Mouse (Mus musculus) MEL (cell line): ENCODE data around the gene Palb2. TPM values are rescaled to one million over a fixed set of nuclear protein-coding genes. Genes with fewer than 3 reads are reported as not detected.

Experiments used
- DNase-seq: peaks from one replicate; pipeline ENCODE4 v3.0.0; 2011; ENCODE audit warnings: low read depth, low spot score
- H3K27ac ChIP-seq: 2 replicates; pipeline ENCODE4 v1.5.1; 2012; ENCODE audit warnings: low read depth, mild to moderate bottlenecking, control low read depth, low read length, moderate library complexity; ENCODE audit not compliant: control insufficient read depth
- H3K27me3 ChIP-seq, 2 experiments: fragments of 150-350 bp in 1 of 2; sonication (generic) in 1 of 2; 2 replicates each; pipeline ENCODE4 v1.6.1; 2012; ENCODE audit warnings: low read length in 2 of 2, mild to moderate bottlenecking in 2 of 2, improper control_type of control experiment in 1 of 2, moderate library complexity in 1 of 2; ENCODE audit not compliant: insufficient read depth in 2 of 2, control insufficient read depth in 1 of 2
- H3K36me3 ChIP-seq, 2 experiments: 2 replicates each; pipeline ENCODE4 v1.6.1; 2012 to 2014; ENCODE audit warnings: low read length in 2 of 2, improper control_type of control experiment in 1 of 2, inconsistent platforms in 1 of 2, mild to moderate bottlenecking in 1 of 2; ENCODE audit not compliant: insufficient read depth in 2 of 2, control insufficient read depth in 1 of 2
- H3K4me1 ChIP-seq, 2 experiments: fragments of 150-350 bp in 1 of 2; sonication (generic) in 1 of 2; 2 replicates each; pipeline ENCODE4 v1.6.1; 2012; ENCODE audit warnings: low read length in 2 of 2, improper control_type of control experiment in 1 of 2, mild to moderate bottlenecking in 1 of 2; ENCODE audit not compliant: insufficient read depth in 2 of 2, control insufficient read depth in 1 of 2
- H3K4me3 ChIP-seq, 2 experiments: fragments of 150-350 bp in 1 of 2; sonication (generic) in 1 of 2; 2 replicates each; pipeline ENCODE4 v1.5.1; 2012; ENCODE audit warnings: low read depth in 2 of 2, low read length in 2 of 2, mild to moderate bottlenecking in 2 of 2, moderate library complexity in 2 of 2, control low read depth in 1 of 2, improper control_type of control experiment in 1 of 2; ENCODE audit not compliant: control insufficient read depth in 1 of 2, insufficient read depth in 1 of 2
- H3K79me2 ChIP-seq: 2 replicates; pipeline ENCODE4 v1.6.1; 2012; ENCODE audit warnings: mild to moderate bottlenecking, low read length, moderate library complexity; ENCODE audit not compliant: control insufficient read depth, poor library complexity, insufficient read depth
- H3K9ac ChIP-seq: 2 replicates; pipeline ENCODE4 v1.6.1; 2012; ENCODE audit warnings: low read depth, mild to moderate bottlenecking, control low read depth, low read length, moderate library complexity; ENCODE audit not compliant: control insufficient read depth, poor library complexity, severe bottlenecking
- H3K9me3 ChIP-seq: fragments of 150-350 bp; sonication (generic); replicated peaks from 2 replicates; pipeline ENCODE4 v1.6.1; 2012; ENCODE audit warnings: mild to moderate bottlenecking, low read length, improper control_type of control experiment, moderate library complexity; ENCODE audit not compliant: insufficient read depth
- CTCF ChIP-seq, 3 experiments: IDR thresholded peaks in 2 of 3; conservative IDR thresholded peaks in 1 of 3; 2 replicates each; pipeline ENCODE4 v1.5.1; 2011 to 2012; ENCODE audit warnings: low read length in 3 of 3, low read depth in 2 of 3, mild to moderate bottlenecking in 2 of 3, improper control_type of control experiment in 1 of 3, inconsistent platforms in 1 of 3, mixed read lengths in 1 of 3, moderate library complexity in 1 of 3; ENCODE audit not compliant: control insufficient read depth in 1 of 3, insufficient read depth in 1 of 3, poor library complexity in 1 of 3, severe bottlenecking in 1 of 3
- MAX ChIP-seq: IDR thresholded peaks from 2 replicates; pipeline ENCODE4 v1.6.1; 2011; ENCODE audit warnings: low read length, improper control_type of control experiment
- MYB ChIP-seq: IDR thresholded peaks from 2 replicates; pipeline ENCODE4 v1.6.1; 2011; ENCODE audit warnings: mild to moderate bottlenecking, low read depth, low read length, improper control_type of control experiment
- MYC ChIP-seq: IDR thresholded peaks from 2 replicates; pipeline ENCODE4 v1.6.1; 2011; ENCODE audit warnings: low read depth, mild to moderate bottlenecking, low read length, improper control_type of control experiment, moderate library complexity
- POLR2AphosphoS2 ChIP-seq: IDR thresholded peaks from 2 replicates; pipeline ENCODE4 v1.6.1; 2011; ENCODE audit warnings: low read length, improper control_type of control experiment
- RAD21 ChIP-seq: IDR thresholded peaks from 2 replicates; pipeline ENCODE4 v1.6.1; 2011; ENCODE audit warnings: mild to moderate bottlenecking, low read depth, low read length, improper control_type of control experiment
- RCOR1 ChIP-seq: IDR thresholded peaks from 2 replicates; pipeline ENCODE4 v1.6.1; 2012; ENCODE audit warnings: low read depth, mild to moderate bottlenecking, inconsistent platforms, low read length, improper control_type of control experiment
- SIN3A ChIP-seq: IDR thresholded peaks from 2 replicates; pipeline ENCODE4 v1.6.1; 2012; ENCODE audit warnings: low read length, improper control_type of control experiment, inconsistent platforms
- TBP ChIP-seq: IDR thresholded peaks from 2 replicates; pipeline ENCODE4 v1.8.0; 2011; ENCODE audit warnings: low read depth, low read length, improper control_type of control experiment
- TCF12 ChIP-seq: IDR thresholded peaks from 2 replicates; pipeline ENCODE4 v1.6.1; 2014; ENCODE audit warnings: low read depth, mild to moderate bottlenecking, inconsistent platforms, low read length, improper control_type of control experiment, moderate library complexity
- ZMIZ1 ChIP-seq: IDR thresholded peaks from 2 replicates; pipeline ENCODE4 v1.6.1; 2012; ENCODE audit warnings: low read depth, mild to moderate bottlenecking, inconsistent platforms, low read length, improper control_type of control experiment, moderate library complexity
- polyA plus RNA-seq, 2 experiments: library from polyadenylated mRNA; stranded (reverse) in 1 of 2; unstranded in 1 of 2; fragments of >175 nt in 1 of 2; fragments of >200 nt in 1 of 2; gene quantifications; 2 replicates each; pipeline versions ENCODE4 v1.2.1 to v1.2.4; 2012; ENCODE audit warnings: low replicate concordance in 2 of 2, low read depth in 1 of 2; ENCODE audit not compliant: insufficient read length in 2 of 2, insufficient read depth in 1 of 2, missing spikeins in 1 of 2
- total RNA-seq: library from RNA; depleted of rRNA; stranded (reverse); fragments of 300-350 nt; gene quantifications from 2 replicates; pipeline ENCODE4 v1.2.3, GENCODE M21; 2012

Palb2 gene
- total and polyA plus RNA-seq, 3 experiments: 17.7 to 20.8 TPM; not detected in 1

DNA sequence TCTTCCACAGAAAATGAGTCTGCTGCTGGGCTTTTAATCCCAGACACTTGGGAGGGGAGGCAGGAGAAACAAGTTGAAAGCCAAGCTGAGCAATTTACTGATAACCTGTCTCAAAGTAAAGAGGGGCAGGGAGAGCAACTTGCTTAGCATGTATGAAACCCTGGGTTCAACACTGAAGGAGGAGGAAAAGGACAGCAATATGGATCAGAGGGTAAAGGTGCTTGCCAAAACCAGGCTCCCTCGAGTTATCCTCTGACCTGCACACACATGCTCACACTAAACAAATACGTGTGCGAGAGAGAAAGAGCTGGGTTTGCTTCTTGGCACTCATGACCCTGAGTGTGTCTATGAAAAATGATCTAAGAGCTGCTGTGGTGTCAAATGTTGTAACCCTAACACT lies 34.8 kb downstream of the Palb2 start:
- DNase-seq: no peak
- no peak overlapping the region for H3K9ac ChIP-seq
- H3K27ac ChIP-seq: no peak overlapping the region
- H3K9me3 ChIP-seq: no peaks in the 10 kb centered on the region
- peaks cover 4 to 17% of the 10 kb centered on the region in 2 experiments; a peak in 3 of 4 replicates for H3K4me1 ChIP-seq
- no peaks in the 10 kb centered on the region for H3K27me3 ChIP-seq
- peaks cover 25% of the 10 kb centered on the region for H3K79me2 ChIP-seq
- H3K4me3 ChIP-seq: no peak overlapping the region
- no peak for TF ChIP-seq MYC
- peaks cover 16 to 23% of the 10 kb centered on the region in 2 experiments for H3K36me3 ChIP-seq

DNA sequence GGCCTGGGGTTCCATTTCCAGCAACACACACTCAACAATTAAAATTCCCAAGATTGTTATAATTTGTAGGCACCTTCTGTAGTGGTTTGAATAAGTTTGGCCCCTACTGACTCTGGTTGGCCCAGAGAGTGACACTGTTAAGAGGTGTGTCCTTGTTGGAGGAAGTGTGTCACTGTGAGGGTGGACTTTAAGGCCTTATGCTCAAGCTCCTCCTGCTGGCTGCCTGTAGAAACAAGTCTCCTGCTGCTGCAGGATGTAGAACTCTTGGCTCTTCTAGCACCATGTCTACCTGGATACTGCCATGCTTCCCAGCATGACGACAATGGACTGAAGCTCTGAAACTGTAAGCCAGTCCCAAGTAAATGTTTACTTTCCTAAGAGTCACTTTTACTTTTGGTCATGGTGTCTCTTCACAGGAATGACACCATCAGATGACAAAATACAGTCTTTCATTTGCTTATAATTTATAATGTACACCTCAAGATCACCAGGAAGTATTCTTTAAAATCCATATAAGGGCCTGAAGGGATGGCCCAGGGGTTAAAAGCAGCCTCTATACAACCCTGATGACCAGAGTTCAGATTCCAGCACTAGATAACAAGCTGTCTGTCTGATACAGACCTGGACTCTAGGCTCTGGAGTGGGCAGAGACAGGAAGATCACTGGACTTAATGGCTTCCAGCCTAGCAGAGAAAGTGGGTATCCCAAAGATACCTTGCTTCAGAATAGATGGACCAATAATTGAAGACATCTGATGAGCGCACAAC lies 38.0 kb downstream of the Palb2 start:
- no peak overlapping the region for H3K27ac ChIP-seq
- peaks cover 0 to 2% of the 10 kb centered on the region in 2 experiments; a peak in 2 of 4 replicates for H3K4me1 ChIP-seq
- H3K27me3 ChIP-seq: no peaks in the 10 kb centered on the region
- peaks cover 2 to 38% of the 10 kb centered on the region in 2 experiments; a peak in 3 of 4 replicates for H3K36me3 ChIP-seq
- H3K9me3 ChIP-seq: no peaks in the 10 kb centered on the region
- H3K79me2 ChIP-seq: peaks cover 7% of the 10 kb centered on the region
- H3K4me3 ChIP-seq: no peak overlapping the region
- no peak overlapping the region for H3K9ac ChIP-seq
- DNase-seq: peak; percentile 71
- TF ChIP-seq SIN3A (0 out of 2 replicates have a peak, but pooled peaks have one; percentile 18), CTCF (IDR thresholded peaks at IDR 0.05 in 2 of 3, conservative IDR thresholded peaks at IDR 0.05 in 1 of 3; ENCODE audit: control insufficient read depth in 1 of 3, insufficient read depth in 1 of 3, low read depth in 2 of 3, low read length in 3 of 3, poor library complexity in 1 of 3, severe bottlenecking in 1 of 3) (peak in 1 of 3 experiments; percentile 43; a peak in 2 of 6 replicates), RAD21 (peak; percentile 12; the same call in 1 of the 2 replicates), POLR2AphosphoS2 (no peak), MYB (no peak), MAX (no peak)

GRCm38 (mm10) chr7:122087195-122087982 lies 45.4 kb downstream of the Palb2 start:
- Histone ChIP-seq H3K4me1 (no peaks in the 10 kb centered on the region), H3K36me3 (peaks cover 2 to 25% of the 10 kb centered on the region in 2 experiments), H3K79me2 (no peaks in the 10 kb centered on the region), H3K27ac (no peak overlapping the region), H3K9ac (no peak overlapping the region), H3K27me3 (no peaks in the 10 kb centered on the region), H3K4me3 (no peak overlapping the region), H3K9me3 (no peaks in the 10 kb centered on the region)
- no peak; the same call in 1 of the 2 replicates for TF ChIP-seq POLR2AphosphoS2
- TF ChIP-seq RCOR1: peak; percentile 61; the same call in 1 of the 2 replicates
- TF ChIP-seq TBP: 0 out of 2 replicates have a peak, but pooled peaks have one; percentile 27
- 0 out of 2 replicates have a peak, but pooled peaks have one; percentile 5 for TF ChIP-seq TCF12
- no peak for TF ChIP-seq ZMIZ1
- peak; percentile 61 for DNase-seq
